Mouse (Mus musculus): ENCODE data around the gene Mex3b. TPM values are rescaled to one million over a fixed set of nuclear protein-coding genes. Genes with fewer than 3 reads are reported as not detected.
A peak's percentile ranks its signal among the peaks of the same experiment; 100 is the strongest.

Mex3b gene
- polyA plus RNA-seq, 1 experiment = 2.5 TPM

GRCm38 (mm10) chr7:82865834-82866485 lies 1.2 kb upstream of the Mex3b start:
- WGBS = under 1% methylated on average over 64 of the region's 70 CpGs
- DNase-seq (ENCODE audit: low read depth, low spot score) = peak; percentile 76

- DNase-seq (ENCODE audit: low read depth, low spot score) = peak; percentile 54
- WGBS = under 1% methylated on average over 68 of the region's 68 CpGs
Observed at GRCm38 (mm10) chr7:82866486-82867270, 455 bp upstream of the Mex3b start.

GRCm38 (mm10) chr7:82868309-82869230 lies 1.4 kb downstream of the Mex3b start:
- DNase-seq (ENCODE audit: low read depth, low spot score) = no peak
- 7% methylated on average over 56 of the region's 56 CpGs for WGBS

- no peak for DNase-seq (ENCODE audit: low read depth, low spot score)
- WGBS = 55% methylated on average over 56 of the region's 56 CpGs
Observed at GRCm38 (mm10) chr7:82869231-82870147, 2.4 kb downstream of the Mex3b start.

GRCm38 (mm10) chr7:82870148-82870513 lies 3.0 kb downstream of the Mex3b start:
- DNase-seq (ENCODE audit: low read depth, low spot score) = no peak
- 85% methylated on average over 18 of the region's 18 CpGs for WGBS

- WGBS = 58% methylated on average over 5 of the region's 5 CpGs
- no peak for DNase-seq (ENCODE audit: low read depth, low spot score)
Observed at GRCm38 (mm10) chr7:82876551-82876950, 9.4 kb downstream of the Mex3b start.

- 92% methylated on average over 5 of the region's 5 CpGs for WGBS
- DNase-seq (ENCODE audit: low read depth, low spot score) = no peak
Observed at GRCm38 (mm10) chr7:82880016-82880415, 12.9 kb downstream of the Mex3b start.

GRCm38 (mm10) chr7:82880700-82881099 lies 13.6 kb downstream of the Mex3b start:
- WGBS = 85% methylated on average over 5 of the region's 5 CpGs
- DNase-seq (ENCODE audit: low read depth, low spot score) = no peak

GRCm38 (mm10) chr7:82890317-82890850 lies 23.3 kb downstream of the Mex3b start:
- WGBS = 75% methylated on average over 6 of the region's 6 CpGs
- DNase-seq (ENCODE audit: low read depth, low spot score) = no peak

- 11% methylated on average over 1 of the region's 1 CpGs for whole genome bisulfite sequencing
- DNase-seq (ENCODE audit: low read depth, low spot score) = no peak
Observed at GRCm38 (mm10) chr7:82890875-82891515, 23.9 kb downstream of the Mex3b start.

GRCm38 (mm10) chr7:82894366-82894765 lies 27.2 kb downstream of the Mex3b start:
- 25% methylated on average over 1 of the region's 1 CpGs for WGBS
- no peak for DNase-seq (ENCODE audit: low read depth, low spot score)

GRCm38 (mm10) chr7:82895606-82896005 lies 28.5 kb downstream of the Mex3b start:
- DNase-seq (ENCODE audit: low read depth, low spot score) = no peak
- 22% methylated on average over 2 of the region's 2 CpGs for WGBS

GRCm38 (mm10) chr7:82896750-82897149 lies 29.6 kb downstream of the Mex3b start:
- 77% methylated on average over 3 of the region's 3 CpGs for WGBS

GRCm38 (mm10) chr7:82899459-82900297 lies 32.5 kb downstream of the Mex3b start:
- WGBS = 51% methylated on average over 8 of the region's 8 CpGs
- DNase-seq (ENCODE audit: low read depth, low spot score) = no peak

More at GRCm38 (mm10) chr7:82896750-82897149, 29.6 kb downstream of the Mex3b start:
- DNase-seq (ENCODE audit: low read depth, low spot score) = no peak

GRCm38 (mm10) chr7:82903006-82903405 lies 35.9 kb downstream of the Mex3b start:
- WGBS = 42% methylated on average over 3 of the region's 3 CpGs
- no peak for DNase-seq (ENCODE audit: low read depth, low spot score)

- WGBS = 53% methylated on average over 3 of the region's 3 CpGs
- DNase-seq (ENCODE audit: low read depth, low spot score) = no peak
Observed at GRCm38 (mm10) chr7:82905527-82905926, 38.4 kb downstream of the Mex3b start.

GRCm38 (mm10) chr7:82907081-82907480 lies 39.9 kb downstream of the Mex3b start:
- no peak for DNase-seq (ENCODE audit: low read depth, low spot score)
- WGBS = 67% methylated on average over 1 of the region's 1 CpGs
